Mouse (Mus musculus): ENCODE data around the gene Cacna1d.

DNA sequence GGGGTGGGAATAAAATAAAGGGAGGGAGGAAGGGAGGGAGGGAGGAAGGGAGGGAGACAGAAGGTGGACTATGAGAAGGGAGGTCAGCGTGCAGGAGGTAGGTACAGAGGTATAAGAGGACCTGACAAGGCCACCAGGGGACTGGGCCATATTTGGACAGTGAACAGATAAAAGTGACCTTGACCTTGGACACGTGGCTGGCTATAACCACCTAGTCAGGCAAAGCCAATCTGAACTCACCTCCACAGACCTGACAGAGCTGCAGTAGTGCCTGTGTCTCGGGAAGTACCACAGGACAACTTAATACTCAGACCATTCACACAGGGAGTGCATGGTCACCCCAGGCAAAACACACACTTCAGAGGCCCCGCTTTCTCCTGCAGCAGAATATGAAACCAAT lies 236.5 kb downstream of the Cacna1d start:
- no peak for TF ChIP-seq POLR2A (IDR thresholded peaks at IDR 0.05; ENCODE audit: extremely low read depth, insufficient read depth, low read length)
- no peak for TF ChIP-seq CTCF (IDR thresholded peaks at IDR 0.05; ENCODE audit: low read depth, low read length)

Measured in liver, adult 2 months (tissue).